Mouse (Mus musculus) megakaryocyte, embryonic 14.5 days (primary cell): ENCODE measurements around the gene Usp33.

Experiments used
- FLI1 ChIP-seq: IDR thresholded peaks from 2 replicates; pipeline ENCODE4 v1.6.1; 2012; ENCODE audit warnings: low read length, inconsistent platforms, mixed read lengths
- GATA1 ChIP-seq: IDR thresholded peaks from 3 replicates; pipeline ENCODE4 v1.6.1; 2012; ENCODE audit warnings: mixed read lengths, low read length, inconsistent platforms, borderline replicate concordance

DNA sequence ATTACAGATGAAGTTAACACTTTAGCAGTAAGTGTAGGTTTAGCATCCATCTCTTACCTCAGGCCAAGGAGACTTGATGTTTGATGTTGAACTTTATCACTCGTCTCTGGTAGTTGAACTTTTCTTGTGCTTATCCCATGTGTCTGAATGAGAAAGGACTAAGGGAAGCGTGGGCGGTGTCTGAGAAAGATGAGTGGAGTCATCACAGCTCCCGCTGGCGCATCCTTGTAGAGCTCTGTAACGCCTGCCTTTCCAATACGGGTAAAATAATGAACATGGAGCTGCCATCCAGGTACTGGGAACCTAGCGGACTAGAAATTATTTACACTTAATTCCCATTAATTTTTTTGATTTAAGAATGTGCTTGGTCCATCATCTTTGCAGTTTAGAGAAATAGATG is 82.6 kb downstream of the Usp33 start:
- no peak for TF ChIP-seq GATA1
- TF ChIP-seq FLI1: no peak
